Mouse (Mus musculus) cerebellum, adult 9-10 months (tissue): ENCODE results near the gene Tchh.
"Not testable (repeated sequence)": the region's sequence is repeated elsewhere in the genome, so short reads cannot be mapped to it uniquely, and the experiment has no call there.

Source experiments
- DNase-seq: peaks from one replicate; pipeline ENCODE4 v3.0.0; 2022

Tchh gene

DNA sequence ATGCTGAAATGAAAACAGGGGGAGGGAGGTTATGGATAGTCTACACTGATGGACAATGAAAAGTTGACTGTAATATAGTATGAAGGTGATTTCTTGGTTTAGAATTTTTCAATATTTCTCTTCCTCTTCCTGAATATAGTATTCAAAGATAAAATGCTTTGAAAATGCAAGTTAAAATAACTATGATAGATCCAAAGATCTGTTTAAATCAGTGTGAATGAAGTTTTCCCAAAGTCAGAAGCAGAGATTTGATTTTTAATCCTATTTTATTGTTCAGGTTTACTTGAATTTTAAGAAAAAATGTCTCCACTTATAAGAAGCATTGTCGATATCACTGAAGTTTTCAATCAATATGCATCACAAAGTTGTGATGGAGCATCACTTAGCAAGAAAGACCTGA is at the start of gene Tchh:
TSS of gene Tchh (plus strand) at position 301 of the 400 bp plus-strand sequence.
- DNase-seq = no peak

DNA sequence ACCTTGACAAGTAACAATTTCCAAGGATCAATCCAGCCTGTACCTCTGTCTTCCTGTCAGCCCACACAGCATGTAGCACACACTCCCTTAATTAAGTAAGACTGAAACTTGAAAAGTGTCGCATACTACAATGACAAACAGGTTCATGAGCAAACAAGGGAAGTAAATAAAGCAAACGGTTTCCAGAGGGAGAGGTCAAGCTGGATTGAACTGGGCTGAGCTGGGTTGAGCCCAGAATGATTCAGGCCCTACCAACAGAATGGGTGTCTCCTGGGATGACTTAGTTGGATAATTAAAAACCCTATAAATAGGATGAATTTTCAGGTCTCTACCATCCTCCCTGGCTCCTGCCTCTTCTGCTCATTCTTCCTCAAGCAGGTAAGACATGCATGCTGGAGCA is 48.8 kb upstream of the Tchh start, which contains the start of gene Rptn:
TSS of gene Rptn (plus strand) at position 334 of the 400 bp plus-strand sequence.
- DNase-seq = no peak

GRCm38 (mm10) chr3:93403936-93404335 is 38.2 kb upstream of the Tchh start:
- DNase-seq = no peak

- DNase-seq = no peak
Measured at GRCm38 (mm10) chr3:93406992-93407391, 35.1 kb upstream of the Tchh start.

DNA sequence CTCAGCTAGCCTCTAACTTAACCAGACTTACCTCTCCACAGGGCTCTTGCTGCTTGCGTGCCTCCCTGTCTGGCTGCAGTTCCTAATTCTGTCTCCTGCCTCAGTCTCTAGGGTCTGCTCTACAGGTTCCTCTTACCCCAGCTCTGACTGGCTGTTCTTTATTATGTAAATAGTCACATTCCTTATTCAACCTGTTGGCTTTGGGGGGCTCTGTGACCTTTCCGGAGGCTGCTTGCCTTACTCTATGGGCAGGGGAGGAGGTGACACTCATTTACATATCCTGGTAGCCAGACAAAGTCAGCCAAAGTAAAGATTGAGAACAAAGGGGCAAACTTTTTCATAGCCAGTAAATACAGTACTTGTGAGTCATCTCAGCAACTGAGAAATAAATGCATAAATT is 30.2 kb upstream of the Tchh start:
- no peak for DNase-seq

- DNase-seq = no peak
Measured at GRCm38 (mm10) chr3:93431673-93432072, 10.5 kb upstream of the Tchh start.

GRCm38 (mm10) chr3:93443501-93444101 is 1.5 kb downstream of the Tchh start:
- no peak for DNase-seq

DNA sequence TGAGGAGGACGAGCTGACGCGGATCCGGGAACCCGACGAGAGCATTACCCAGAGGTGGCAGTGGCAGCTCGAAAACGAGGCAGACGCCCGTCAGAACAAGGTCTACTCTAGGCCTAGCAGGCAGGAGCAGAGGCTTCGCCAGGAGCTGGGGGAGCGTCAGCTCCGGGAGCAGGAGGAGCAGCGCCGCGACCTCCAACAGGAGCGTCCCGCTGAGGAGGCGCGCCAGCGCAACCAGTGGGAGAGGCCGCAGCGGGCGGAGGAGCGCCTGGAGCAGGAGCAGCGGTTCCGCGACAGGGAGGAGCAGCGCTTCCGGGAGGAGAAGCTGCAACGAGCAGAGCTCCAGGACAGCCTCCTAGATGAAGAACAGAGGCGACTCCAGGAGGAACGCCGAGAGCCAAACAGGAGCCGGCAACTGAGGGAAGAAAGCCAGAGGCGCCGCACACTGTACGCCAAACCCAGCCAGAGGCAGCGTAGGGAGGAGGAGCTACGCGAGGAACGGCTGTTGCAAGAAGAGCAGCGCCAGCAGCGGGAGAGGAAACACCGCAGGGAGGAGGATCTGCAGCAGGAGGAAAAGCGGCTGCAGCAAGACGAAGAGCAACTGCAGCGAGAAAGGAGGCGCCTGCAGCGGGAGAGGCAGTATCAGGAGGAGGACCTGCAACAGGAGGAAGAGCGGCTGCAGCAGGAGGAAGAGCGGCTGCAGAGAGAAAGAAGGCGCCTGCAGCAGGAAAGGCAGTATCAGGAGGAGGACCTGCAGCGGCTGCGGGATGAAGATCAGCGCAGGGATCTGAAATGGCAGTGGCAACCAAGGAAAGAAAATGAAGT is 2.4 kb downstream of the Tchh start:
- DNase-seq = no peak

- no peak for DNase-seq
Measured at GRCm38 (mm10) chr3:93445165-93445705, 3.1 kb downstream of the Tchh start.

DNA sequence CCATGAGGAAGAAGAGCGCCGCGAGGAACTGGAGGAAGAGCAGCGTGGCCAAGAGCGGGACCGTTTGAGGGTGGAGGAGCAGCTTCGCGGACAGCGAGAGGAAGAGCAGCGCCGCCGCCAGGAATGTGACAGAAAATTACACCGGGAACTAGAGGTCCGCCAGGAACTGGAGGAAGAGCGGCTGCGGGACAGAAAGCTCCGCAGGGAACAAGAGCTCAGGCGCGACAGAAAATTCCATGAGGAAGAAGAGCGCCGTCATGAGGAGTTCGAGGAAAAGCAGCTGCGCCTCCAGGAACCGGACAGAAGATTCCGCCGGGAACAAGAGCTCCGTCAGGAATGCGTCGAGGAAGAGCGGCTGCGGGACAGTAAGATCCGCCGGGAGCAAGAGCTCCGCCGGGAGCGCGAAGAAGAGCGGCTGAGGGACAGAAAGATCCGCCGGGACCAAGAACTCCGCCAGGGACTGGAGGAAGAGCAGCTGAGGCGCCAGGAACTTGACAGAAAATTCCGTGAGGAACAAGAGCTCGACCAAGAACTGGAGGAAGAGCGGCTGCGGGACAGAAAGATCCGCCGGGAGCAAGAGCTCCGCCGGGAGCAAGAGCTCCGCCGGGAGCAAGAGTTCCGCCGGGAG is 4.1 kb downstream of the Tchh start:
- DNase-seq = no peak

- DNase-seq = not testable (repeated sequence)
Measured at GRCm38 (mm10) chr3:93446756-93447137, 4.6 kb downstream of the Tchh start.

GRCm38 (mm10) chr3:93447138-93447841 is 5.2 kb downstream of the Tchh start:
- DNase-seq = peak; percentile 26

GRCm38 (mm10) chr3:93466556-93466955 is 24.4 kb downstream of the Tchh start:
- no peak for DNase-seq

DNA sequence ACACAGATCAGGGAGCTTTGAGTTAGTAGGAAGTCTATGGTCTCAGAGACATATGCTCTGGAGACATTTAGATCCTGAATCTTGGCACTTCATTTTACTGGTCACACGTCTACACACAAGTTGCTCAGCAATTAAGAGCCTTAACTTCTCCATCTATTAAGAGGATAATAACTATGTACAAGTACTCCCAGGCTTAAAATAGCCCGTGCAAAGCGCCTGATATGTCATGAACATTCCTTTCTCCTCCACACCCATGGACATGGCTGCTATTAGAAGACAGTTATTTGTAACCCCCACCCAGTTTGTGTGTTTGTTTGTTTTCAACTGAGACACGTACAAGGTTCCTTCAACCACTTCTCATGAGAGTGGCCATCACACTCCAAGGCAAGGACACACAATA is 25.0 kb downstream of the Tchh start:
- no peak for DNase-seq

- DNase-seq = no peak
Measured at GRCm38 (mm10) chr3:93468561-93468960, 26.4 kb downstream of the Tchh start, which contains the start of gene Tchhl1. Tchhl1 (plus strand) TSS chr3:93468754.

GRCm38 (mm10) chr3:93469629-93470028 is 27.5 kb downstream of the Tchh start:
- DNase-seq = no peak

GRCm38 (mm10) chr3:93480053-93480452 is 37.9 kb downstream of the Tchh start:
- no peak for DNase-seq

- no peak for DNase-seq
Measured at GRCm38 (mm10) chr3:93481982-93482616, 40.0 kb downstream of the Tchh start.

DNA sequence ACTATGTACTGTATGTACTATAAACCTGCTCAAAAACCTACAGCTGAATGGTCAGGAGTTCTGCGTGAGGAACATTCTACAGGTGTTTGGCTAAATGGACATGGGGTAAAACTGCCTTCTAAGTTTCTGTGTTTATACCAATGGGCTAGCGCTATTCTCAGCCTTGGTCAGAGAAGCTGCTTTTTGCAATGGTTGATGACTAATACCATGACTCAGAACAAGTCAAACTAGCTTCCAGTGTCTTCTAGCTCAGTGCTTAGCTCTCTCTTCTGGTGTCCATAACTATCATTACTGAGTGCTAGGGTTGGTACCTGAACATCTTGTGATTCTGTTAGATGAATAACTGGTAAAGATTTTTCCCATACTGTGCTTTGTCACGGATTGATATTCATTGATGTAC is 43.5 kb downstream of the Tchh start:
- DNase-seq = no peak

- no peak for DNase-seq
Measured at GRCm38 (mm10) chr3:93488541-93488940, 46.4 kb downstream of the Tchh start.

DNA sequence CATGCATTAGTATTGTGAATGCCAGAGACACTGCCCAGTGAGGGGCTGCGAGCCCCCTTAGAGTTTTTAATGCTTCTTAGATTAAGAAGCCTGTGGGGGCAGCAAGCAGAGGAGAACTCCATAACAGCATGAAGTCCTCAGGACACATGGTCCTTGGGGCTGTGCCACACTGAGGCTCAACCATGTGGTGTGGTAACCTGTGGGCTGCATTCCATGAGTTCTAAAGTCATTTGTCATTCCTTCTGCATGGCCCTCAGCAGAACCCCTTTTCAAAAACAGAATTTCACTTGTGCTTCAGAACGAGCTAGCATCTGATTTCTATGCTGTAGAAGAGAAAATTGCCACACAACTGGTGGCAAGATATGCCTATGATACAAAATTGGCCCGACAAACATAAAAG is 50.0 kb downstream of the Tchh start:
- DNase-seq = no peak

GRCm38 (mm10) chr3:93493992-93494391 is 51.9 kb downstream of the Tchh start:
- DNase-seq = peak; percentile 49
